Mouse (Mus musculus) liver, postnatal 0 days (tissue): ENCODE data around the gene Col4a2.

Source experiments
- CTCF ChIP-seq: sonication (generic); IDR thresholded peaks from 2 replicates; pipeline ENCODE4 v1.5.1; 2016; ENCODE audit warnings: antibody characterized with exemption, low read depth
- EP300 ChIP-seq: IDR thresholded peaks from 2 replicates; pipeline ENCODE4 v1.6.1; 2016; ENCODE audit warnings: antibody characterized with exemption, low read depth, mild to moderate bottlenecking

DNA sequence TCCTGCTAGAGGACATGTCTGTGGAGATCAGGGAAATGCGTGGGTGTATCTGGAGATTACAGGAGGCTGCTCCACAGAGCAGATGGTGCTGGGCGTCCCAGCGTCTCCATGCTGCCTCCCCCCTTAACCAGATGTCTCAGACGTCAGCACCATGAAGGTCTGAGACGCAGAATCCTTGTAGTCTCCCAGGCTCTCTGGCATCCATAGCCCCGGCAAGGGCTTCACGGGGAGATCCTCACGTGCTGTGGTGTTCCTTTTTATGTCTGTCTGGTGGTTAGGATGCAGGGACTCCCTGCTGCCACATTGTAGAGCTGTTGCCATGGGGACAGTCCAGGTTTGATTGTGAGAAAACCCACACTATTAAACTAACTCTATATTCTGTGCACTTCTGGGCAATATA is 101.7 kb downstream of the Col4a2 start:
- TF ChIP-seq CTCF (no peak), EP300 (no peak)
